Mouse (Mus musculus) testis, adult 2 months (tissue): ENCODE measurements around the gene Sh3rf1. TPM values are rescaled to one million over a fixed set of nuclear protein-coding genes. Genes with fewer than 3 reads are reported as not detected.

ENCODE experiments used
- H3K27ac ChIP-seq: fragments of 200-500 bp; 2 replicates; pipeline ENCODE4 v1.5.1; 2012; ENCODE audit warnings: low read depth, low read length; ENCODE audit not compliant: control insufficient read depth, insufficient read depth
- H3K27me3 ChIP-seq: fragments of 200-500 bp; 2 replicates; pipeline ENCODE4 v1.6.1; 2012; ENCODE audit warnings: mild to moderate bottlenecking, low read length, moderate library complexity; ENCODE audit not compliant: control insufficient read depth, insufficient read depth
- H3K36me3 ChIP-seq: fragments of 200-500 bp; 2 replicates; pipeline ENCODE4 v1.6.1; 2012; ENCODE audit warnings: mild to moderate bottlenecking, low read length; ENCODE audit not compliant: control insufficient read depth, insufficient read depth
- H3K4me1 ChIP-seq: fragments of 200-500 bp; 2 replicates; pipeline ENCODE4 v1.6.1; 2012; ENCODE audit warnings: low read length; ENCODE audit not compliant: control insufficient read depth, insufficient read depth
- H3K4me3 ChIP-seq: fragments of 200-500 bp; 2 replicates; pipeline ENCODE4 v1.5.1; 2012; ENCODE audit warnings: low read depth, mild to moderate bottlenecking, low read length, moderate library complexity, mixed read lengths; ENCODE audit not compliant: control insufficient read depth
- CTCF ChIP-seq: fragments of 200-500 bp; IDR thresholded peaks from 2 replicates; pipeline ENCODE4 v1.5.1; 2012; ENCODE audit warnings: low read depth, mild to moderate bottlenecking, inconsistent platforms, low read length, moderate library complexity; ENCODE audit not compliant: control insufficient read depth, insufficient read depth, insufficient replicate concordance
- POLR2A ChIP-seq: fragments of 200-500 bp; IDR thresholded peaks from 2 replicates; pipeline ENCODE4 v1.6.1; 2012; ENCODE audit warnings: low read depth, mild to moderate bottlenecking, inconsistent platforms, low read length, moderate library complexity; ENCODE audit not compliant: control insufficient read depth
- polyA plus RNA-seq: library from polyadenylated mRNA; depleted of rRNA; stranded (reverse); fragments of >200 nt; gene quantifications from 2 replicates; pipeline ENCODE4 v1.2.3, GENCODE M21; 2012

Gene Sh3rf1
- polyA plus RNA-seq, 1 experiment = 2.2 TPM

- H3K27ac ChIP-seq = no peak overlapping the region
- TF ChIP-seq CTCF = no peak
- no peak for TF ChIP-seq POLR2A
Observed at GRCm38 (mm10) chr8:61223283-61223682, 389 bp upstream of the Sh3rf1 start.

GRCm38 (mm10) chr8:61224380-61225092 is 864 bp downstream of the Sh3rf1 start:
- Histone ChIP-seq H3K27ac (peak overlapping the region; percentile 50), H3K4me3 (peak overlapping the region; percentile 65), H3K27me3 (no peaks in the 10 kb centered on the region; the same call in 1 of the 2 replicates), H3K36me3 (no peaks in the 10 kb centered on the region), H3K4me1 (peaks cover 18% of the 10 kb centered on the region)
- TF ChIP-seq POLR2A = no peak
- no peak for TF ChIP-seq CTCF

More at GRCm38 (mm10) chr8:61223283-61223682, 389 bp upstream of the Sh3rf1 start:
- H3K27me3 ChIP-seq = no peaks in the 10 kb centered on the region; the same call in 1 of the 2 replicates
- peak overlapping the region; percentile 65 for H3K4me3 ChIP-seq
- no peaks in the 10 kb centered on the region for H3K36me3 ChIP-seq
- peaks cover 18% of the 10 kb centered on the region for H3K4me1 ChIP-seq

- H3K4me3 ChIP-seq = no peak overlapping the region; the same call in 1 of the 2 replicates
- H3K36me3 ChIP-seq = no peaks in the 10 kb centered on the region
- H3K27me3 ChIP-seq = no peaks in the 10 kb centered on the region; the same call in 1 of the 2 replicates
- H3K4me1 ChIP-seq = peaks cover 18% of the 10 kb centered on the region
- H3K27ac ChIP-seq = no peak overlapping the region
- TF ChIP-seq CTCF (no peak), POLR2A (no peak)
Observed at GRCm38 (mm10) chr8:61225581-61226395, 2.1 kb downstream of the Sh3rf1 start.

- Histone ChIP-seq H3K36me3 (no peaks in the 10 kb centered on the region), H3K4me1 (peaks cover 18% of the 10 kb centered on the region), H3K4me3 (no peak overlapping the region), H3K27ac (no peak overlapping the region), H3K27me3 (no peaks in the 10 kb centered on the region; the same call in 1 of the 2 replicates)
- TF ChIP-seq CTCF = no peak
- no peak for TF ChIP-seq POLR2A
Observed at GRCm38 (mm10) chr8:61226632-61227031, 3.0 kb downstream of the Sh3rf1 start.

DNA sequence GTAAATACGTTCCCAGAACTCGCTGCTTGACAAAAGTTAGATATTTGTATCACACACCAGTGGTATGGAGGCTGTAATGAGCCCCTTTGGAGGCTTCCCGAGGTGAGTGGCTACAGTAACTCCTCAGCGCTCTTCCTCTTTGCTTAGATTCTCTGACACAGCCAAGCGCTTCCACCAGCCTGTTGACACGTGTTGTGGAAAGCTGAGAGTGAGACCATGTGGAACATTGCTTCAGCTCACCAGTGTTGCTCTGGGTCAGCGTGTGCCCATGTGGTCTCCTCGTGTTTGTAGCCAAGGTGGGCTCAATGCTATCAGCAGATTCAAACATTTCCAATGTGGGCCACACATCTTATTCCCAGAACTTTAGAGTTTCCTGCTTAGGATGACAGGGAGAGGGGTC is 5.0 kb downstream of the Sh3rf1 start:
- no peak overlapping the region for H3K4me3 ChIP-seq
- no peaks in the 10 kb centered on the region for H3K36me3 ChIP-seq
- no peaks in the 10 kb centered on the region for H3K27me3 ChIP-seq
- H3K4me1 ChIP-seq = peaks cover 15% of the 10 kb centered on the region
- TF ChIP-seq CTCF (no peak), POLR2A (no peak)
- no peak overlapping the region for H3K27ac ChIP-seq

DNA sequence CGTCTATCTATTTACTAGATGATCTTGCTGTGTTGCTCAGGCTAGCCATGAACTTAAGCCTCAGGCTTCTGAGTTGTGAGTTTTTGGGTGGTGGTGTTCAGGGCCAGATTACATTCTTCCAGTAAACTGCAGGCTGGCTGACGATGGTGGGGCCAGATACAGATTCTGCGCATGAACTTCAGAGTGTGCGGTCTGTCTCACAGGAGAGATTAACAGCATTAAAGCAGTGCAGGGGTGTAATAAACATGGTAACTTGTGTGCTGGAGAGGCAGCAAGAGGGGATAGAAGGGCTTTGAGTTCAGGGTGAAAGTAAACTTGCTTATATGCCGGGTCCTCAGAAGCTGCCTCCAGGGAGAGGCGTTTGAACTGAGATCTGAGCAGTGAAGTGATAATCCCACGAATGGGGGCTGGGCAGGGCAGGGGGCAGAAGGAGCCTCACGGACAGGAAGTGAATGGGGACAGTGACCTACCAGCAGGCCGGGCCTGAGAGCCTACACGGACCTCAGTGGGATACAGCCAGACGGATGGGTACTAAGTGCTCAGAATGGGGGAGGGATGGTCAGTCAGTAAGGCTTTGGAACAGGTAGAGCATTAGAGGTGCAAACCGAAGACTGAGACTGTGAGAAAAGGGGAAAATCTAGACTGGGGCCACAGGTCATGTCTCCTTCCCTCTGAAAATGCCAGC is 6.0 kb downstream of the Sh3rf1 start:
- Histone ChIP-seq H3K36me3 (no peaks in the 10 kb centered on the region), H3K27me3 (no peaks in the 10 kb centered on the region), H3K4me1 (peaks cover 10% of the 10 kb centered on the region), H3K4me3 (no peak overlapping the region), H3K27ac (no peak overlapping the region)
- TF ChIP-seq CTCF = no peak

GRCm38 (mm10) chr8:61230881-61231755 is 7.4 kb downstream of the Sh3rf1 start:
- TF ChIP-seq CTCF (no peak), POLR2A (no peak)
- no peaks in the 10 kb centered on the region for H3K36me3 ChIP-seq
- H3K27me3 ChIP-seq = no peaks in the 10 kb centered on the region
- H3K4me1 ChIP-seq = peaks cover under 1% of the 10 kb centered on the region
- no peak overlapping the region for H3K4me3 ChIP-seq
- no peak overlapping the region for H3K27ac ChIP-seq
